Mouse (Mus musculus) cerebellum, adult 18-20 months (tissue): ENCODE measurements around the gene Inpp5b.

ENCODE experiments used
- DNase-seq, 2 experiments: peaks; one replicate each; pipeline ENCODE4 v3.0.0; 2021

The Inpp5b gene

DNA sequence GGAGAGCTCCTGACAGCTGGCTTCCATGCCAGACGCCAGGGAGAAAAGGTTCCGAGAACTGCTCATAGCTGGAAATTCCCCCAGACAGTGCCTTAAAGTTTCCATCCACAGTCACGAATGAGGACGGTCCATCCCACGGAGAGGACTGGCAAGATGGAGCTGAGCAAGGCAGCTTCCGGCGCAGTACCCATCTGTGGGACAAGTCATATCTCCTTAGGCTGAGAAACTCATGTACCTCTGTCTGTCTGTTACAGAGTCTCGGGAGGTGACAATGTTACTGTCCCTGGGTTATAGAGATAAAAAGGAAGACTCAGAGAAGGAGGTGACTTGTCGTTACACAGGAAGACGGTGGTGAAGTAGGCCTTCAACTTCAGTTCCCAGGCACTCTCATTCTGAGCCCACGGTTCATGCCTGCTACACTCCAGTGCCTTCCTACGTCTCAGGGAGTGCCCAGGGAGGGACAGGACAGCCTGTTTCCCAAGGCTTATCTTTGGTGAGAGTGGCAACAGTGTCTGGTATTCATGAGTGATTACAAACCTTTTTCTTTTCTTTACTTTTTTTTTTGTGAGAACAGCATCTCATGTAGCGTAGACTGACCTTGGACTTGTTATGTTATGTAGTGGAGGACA, 27.4 kb downstream of the Inpp5b start:
- no peak for DNase-seq

DNA sequence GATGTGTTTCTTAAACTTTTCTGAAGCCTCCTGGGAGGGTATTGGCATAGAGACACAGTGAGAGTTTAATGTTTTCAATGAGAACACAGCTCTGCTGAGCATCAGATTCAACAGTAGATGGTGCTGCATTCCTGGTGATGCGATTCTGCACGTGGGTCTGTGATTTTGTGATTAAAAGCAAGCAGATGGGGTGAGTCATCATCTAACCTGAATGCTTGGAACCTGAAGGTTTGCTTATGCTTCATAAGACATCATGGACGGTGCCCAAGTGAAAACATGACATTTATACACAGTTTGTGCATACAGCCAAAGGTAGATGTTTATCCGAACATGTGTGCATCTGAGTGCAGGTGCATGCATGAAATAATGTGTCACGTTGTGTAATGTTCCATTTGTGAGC, 29.0 kb downstream of the Inpp5b start:
- peak; percentile 56 to 70 for DNase-seq

DNA sequence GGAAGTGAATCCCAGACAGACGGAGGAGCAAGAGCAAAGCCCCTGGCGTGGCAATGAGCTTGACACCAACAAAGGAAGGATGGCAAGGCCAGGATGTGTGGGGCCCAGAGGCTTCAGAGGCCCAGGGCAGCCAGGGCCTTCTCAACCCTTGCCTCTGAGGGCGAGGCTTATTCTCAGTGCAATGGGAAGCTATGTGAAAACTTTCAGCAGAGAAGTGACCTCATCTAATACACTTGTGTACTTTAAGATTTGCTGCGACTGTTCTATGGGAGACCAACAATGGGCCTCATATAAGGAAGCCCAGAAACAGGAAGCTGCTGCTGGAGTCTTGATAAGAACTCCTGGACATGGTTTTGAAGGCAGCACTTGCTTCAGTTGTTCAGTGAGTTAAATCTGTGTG, 30.5 kb downstream of the Inpp5b start:
- DNase-seq = no peak

DNA sequence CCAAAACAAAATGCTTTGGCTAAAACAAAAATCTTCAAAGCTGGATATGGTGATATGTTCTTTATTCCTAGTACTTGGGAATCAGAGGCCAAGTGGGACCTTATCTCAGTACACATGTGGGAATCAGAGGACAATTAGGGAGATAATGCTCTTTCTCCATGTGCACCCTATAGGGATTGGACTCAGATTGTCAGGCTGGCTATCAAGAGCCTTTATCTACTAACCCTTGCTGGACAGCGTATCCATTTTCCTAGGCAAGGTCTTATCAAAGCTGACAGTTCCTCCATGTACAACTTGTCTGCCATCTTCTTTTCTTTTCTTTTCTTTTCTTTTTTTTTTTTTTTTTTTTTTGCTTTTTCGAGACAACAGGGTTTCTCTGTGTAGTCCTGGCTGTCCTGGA, 31.8 kb downstream of the Inpp5b start:
- DNase-seq = no peak

DNA sequence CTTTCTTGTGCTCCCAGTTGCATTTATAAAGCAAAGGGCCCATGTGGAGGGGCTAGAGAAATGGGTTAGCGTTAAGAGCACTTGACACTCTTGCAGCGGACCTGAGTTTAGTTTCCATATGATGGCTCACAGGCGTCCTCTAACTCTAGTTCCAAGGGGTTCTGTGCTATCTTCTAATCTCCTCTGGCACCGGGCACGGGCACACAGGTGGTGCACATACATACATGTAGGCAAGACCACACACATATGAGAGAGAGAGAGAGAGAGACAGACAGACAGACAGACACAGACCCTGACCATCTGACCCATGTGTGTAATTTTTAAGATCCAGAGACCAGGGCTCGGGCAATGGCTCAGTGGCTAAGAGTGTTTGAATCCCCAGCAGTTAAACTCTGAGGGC, 32.3 kb downstream of the Inpp5b start:
- DNase-seq = no peak

DNA sequence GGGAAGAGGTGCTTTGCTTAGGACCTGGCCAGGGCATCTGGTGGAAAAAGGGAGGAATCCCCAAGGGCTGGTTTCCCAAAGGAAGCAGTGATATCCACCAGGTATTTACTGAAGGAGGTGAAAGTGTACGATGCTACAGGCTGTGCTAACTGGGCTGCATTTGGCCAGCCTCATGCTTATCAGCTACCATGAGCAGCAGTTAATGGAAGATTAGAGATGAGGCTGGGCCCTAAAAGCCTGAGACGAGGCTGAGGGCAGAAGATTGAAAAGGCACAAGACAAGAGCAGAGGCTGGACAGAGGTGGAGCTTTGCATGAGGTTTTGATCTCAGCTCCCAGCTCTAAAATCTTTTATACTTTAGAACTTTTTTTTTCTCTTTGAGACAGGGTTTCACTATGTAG, 32.8 kb downstream of the Inpp5b start:
- DNase-seq = no peak

DNA sequence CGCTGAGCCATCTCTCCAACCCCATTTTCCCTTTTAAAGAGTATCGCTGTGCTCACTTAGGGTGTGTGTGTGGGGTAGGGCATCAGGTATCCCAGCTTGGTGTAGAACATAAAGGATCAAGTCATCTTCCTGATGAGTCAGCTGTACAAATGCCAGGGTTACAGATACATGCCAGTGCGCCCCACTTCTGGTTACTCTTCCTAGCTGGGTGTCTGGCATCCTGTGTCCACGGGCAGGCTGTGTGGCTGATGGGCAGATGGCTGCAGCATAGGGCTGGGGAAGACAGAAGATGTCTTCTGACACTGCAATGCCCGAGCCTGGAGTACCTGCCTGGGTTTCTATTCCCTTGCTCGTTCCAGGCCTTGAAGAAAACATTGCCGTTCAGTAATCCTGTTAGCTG, 39.7 kb downstream of the Inpp5b start:
- peak; percentile 48 to 65 for DNase-seq

DNA sequence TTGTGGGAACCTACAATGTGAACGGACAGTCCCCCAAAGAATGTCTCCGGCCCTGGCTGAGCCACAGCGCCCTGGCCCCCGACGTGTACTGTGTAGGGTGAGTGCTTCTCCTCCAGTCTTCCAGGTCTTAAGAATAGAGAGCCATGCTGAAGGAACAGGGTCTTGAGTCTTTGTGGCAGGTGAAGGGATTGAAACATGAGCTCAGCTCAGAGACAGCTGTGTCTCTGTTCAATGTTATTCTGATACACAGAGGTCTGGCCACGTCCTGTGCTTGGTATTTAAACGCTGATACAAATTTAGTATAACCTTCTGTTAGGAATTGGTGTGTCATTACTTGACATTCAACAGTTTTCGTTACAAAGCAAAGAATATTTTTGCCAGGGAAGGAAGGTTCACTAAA, 40.7 kb downstream of the Inpp5b start:
- DNase-seq = no peak

DNA sequence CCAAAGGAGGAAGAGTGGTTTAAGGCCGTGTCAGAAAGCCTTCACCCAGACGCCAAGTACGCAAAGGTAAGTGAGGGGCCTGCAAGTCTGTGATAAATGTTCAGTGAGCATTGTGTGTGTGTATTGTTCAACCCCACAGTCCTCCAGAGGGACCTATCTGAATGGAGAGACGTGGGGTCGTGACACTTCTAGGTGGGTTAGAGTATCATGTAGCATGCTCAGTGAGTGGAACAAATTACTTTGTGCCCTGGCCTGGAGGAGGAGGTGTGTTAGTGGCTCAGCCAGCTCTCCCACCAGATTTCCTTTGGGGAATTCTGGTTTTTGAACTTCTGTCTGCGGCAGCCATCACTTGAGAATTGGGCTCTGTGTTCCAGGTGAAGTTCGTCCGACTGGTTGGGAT, 42.3 kb downstream of the Inpp5b start:
- DNase-seq = no peak

DNA sequence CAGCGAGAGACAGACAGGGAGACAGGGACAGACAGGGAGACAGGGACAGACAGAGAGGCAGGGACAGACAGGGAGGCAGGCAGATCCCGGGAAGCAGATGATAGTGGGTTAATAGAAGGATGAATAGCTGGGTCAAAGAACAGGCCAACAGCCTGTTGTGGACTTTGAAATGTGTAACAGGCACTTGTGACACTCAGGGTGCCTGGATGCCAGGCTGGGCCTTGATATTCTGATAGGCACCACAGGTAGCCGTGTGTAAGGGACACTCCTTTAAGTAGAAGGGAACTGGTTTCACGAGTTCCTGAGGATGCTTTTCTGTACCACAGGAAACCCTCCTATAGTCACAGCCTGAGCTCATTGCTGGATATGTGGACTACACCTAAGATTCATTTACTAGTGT, 48.4 kb downstream of the Inpp5b start:
- no peak for DNase-seq

DNA sequence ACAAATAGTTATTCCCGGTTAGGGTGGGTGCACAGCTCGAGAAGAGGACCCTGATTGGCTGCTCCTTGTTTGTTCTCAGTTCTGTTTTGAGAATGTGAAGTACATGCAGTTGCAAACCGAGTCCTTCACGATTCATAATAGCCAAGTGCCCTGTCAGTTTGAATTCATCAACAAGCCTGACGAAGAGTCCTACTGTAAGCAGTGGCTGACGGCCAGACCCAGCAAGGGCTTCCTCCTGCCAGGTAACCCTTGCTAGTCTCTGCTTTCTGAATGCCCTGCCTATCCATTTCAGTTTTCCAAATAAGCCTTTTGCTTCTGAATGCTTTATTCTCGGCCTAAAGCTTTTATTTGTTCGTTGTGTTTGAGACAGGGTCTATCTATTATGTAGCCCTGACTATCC, 50.5 kb downstream of the Inpp5b start:
- DNase-seq = peak; percentile 64 to 75

DNA sequence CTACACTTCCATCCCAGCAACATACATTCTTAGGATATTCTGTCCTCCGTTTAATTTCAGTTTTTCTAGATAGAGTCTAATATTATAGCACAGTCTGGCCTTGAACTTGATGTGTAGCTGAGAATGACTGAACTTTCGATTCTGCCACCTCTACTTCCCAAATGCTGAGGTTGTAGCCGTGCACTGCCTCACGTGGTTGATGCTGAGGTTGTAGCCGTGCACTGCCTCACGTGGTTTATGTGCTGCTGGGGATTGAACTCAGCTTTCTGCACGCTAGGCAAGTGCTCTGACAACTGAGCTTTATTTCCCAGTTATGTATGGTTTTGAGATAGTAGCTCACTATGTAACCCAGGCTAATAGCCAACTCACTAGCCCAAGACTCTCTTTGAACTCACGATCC, 54.5 kb downstream of the Inpp5b start:
- no peak for DNase-seq

DNA sequence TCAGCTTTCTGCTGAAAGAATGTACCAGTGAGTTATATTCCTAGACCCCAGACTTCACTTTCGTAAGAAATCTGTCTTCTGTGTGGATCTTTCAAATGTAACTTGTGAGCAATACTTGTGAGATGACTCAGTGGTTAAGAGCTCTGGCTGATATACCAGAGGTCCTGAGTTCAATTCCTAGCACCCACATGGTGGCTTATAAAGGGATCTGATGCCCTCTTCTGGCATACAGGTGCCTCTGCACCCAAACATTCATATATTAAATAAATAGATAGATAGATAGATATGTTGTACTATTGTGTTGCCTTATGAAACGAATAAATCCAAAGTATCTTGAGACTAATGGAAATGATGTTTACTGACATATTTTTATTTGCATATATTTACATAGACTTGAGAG, 55.3 kb downstream of the Inpp5b start:
- DNase-seq = no peak

DNA sequence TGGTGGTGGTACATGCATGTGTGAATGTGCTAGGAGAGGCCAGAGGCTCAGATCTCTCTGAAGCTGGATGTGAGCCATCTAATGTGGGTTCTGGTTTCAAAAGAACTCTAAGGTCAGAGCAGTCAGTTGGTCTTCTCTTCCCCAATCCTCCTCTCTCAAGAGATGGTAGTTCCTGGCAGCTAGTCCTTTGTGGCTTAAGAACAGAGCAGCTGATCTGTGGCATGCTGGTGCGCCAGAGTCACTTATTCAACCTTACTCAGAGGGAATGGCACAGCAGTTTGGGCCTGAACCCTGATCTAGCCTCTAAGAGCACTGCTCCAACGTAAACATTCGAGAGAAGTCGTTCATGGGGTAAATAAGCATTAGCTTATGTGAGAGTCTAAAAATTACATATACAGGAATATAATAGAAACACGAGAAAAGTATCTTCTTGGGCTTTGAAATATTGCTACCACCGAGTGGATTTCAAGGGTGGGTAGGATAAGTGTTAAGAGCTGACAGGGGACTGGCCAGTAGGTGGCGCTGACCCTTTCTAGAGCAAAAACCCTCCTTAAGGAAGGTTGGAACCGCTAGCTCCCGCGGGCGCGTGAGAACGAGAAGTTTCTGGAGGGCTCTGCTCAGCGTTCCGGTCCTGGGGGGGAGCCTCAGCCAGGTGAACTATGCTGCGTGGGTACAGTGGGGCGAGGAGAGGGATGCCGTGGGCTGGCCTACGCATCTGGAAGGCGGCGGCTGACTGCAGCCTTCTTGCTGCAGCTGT, 60.1 kb downstream of the Inpp5b start, which contains the start of gene Mtf1:
TSS of gene Mtf1 (plus strand) at position 553 of the 757 bp plus-strand sequence.
- peak; percentile 91 to 94 for DNase-seq

DNA sequence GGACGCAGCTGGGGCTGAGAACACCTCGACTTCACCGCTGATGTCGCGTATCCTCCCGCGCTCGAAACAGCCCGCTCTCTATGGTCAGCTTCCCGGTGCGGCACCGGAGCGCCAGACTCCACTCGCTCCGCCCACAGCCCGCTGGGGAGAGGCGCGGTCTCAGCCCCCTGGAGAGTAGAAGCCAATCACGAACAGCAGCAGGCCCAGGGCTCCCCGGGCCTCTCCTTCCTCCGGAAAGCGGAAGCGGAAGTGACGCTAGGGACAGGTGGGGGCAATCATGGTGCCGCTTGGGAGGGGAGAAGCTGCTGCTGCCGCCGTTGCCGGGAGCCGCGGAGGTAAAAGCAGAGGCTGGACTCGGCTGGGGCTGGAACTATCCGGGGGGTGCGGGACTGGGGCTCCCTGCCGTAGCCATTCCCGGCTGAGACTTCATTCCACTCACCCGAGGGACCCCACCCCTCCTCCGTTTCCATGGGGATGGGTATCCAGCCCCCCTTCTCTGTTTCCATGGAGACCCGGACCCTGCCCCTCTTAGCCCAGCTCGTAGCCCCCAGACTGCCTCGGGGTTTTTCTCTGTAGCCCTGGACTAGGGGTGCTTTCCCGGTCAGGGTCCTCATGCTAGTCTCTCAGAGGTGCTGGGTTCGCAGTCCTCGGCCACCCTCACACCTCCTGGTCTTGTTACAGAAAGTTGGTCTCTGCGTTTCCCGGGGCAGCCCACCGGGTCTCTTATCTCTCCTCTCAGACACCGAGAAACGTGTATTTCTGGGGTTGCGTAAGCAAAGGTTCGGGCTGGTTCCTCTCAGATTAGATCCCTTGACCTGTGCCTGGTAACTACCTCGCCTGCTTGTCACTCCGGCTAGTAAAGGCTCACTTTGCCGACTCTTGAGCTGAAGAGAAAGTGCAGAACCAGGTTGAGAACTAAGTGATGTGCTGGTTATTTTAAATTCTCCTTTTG, 60.9 kb downstream of the Inpp5b start:
- DNase-seq = peak; percentile 94 to 97

DNA sequence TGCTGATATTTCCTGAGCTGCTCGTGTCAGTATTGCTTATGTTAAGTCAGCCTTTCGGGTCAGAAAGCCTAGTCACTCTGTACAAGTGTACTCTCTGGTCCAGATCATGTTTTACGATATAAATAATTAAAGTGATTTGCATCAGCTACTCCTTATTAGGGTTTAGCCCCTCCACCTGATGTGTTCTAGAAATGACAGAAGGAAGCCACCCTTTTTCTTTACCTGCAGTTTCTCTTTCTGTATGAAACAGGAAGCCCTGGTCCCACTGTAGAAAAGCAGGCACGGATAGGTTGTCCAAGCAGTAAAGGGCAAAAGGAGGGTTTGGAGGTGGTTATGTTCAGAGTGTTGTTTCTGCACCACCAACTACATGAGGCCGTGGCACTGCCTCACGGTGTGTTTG, 61.8 kb downstream of the Inpp5b start:
- DNase-seq = no peak

DNA sequence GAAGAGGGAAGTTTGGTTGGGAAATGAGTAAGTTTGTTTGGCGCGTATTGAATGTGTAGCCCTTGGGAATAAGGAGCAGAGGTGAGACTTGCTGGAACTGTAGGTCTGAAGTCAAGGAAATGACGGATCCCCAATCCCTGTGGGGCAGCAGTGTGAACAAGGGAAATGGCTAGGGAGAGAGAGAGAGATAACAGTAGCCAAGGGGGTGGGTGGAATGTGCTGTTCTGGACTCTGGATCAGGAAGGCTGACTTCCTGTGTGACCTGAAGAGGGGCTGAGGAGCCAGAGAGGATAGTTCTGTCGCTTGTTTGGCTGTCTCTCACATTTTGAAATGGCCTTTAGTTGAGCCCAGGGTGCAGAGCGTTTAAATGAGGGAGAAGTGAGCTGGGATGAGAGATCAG, 66.9 kb downstream of the Inpp5b start:
- DNase-seq = no peak

DNA sequence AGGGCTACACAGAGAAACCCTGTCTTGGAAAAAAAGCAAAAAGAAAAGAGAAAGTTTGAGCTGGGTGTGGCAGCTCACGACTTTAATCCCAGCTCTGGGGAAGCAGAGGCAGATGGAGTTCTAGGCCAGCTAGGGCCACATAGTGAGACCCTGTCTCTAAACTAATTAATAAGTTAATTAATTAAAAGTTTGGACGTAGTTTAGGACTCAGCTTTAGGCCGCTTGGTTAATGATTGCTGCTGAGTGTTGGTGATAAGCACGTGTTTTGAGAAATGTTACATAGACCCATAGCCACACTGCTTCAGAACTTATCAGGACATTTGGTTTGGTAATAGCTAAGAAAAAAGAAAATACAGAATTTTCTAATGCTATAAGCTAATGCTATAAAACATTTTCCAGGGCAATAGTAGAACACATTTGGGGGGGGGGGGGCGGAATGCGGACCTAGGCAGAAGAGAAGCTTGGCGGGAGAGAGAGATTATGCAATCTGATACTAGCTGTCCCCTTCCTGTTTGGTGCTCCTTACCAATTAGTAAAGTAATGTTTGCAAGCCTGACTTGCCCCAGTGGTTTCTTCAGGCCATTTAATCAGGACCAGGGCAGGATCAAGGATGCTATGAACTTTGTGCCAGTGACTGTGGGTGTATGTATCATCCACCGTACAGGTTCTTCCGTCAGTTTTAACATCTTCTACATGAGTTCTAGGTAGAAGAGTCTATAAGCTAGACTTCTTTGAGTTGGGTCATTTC, 67.7 kb downstream of the Inpp5b start:
- DNase-seq = no peak

DNA sequence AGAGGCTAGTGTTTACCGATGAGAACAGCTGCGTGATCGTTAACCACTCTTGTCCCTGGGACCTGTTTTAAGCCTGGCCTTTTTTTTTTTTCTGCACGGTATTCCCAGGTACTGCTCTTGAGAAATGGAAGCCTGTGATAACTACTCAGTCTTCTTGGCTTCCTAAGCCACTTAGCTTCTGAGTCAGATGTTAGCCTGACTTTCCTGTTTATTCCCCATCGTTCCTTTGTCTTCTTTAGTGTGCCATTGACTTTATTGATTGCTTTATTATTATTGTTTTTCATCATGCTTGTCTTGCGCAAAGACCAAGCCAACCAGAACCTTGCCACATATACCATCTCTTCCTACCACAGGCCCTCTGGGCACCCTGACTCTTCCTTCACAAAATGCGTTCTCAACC, 68.4 kb downstream of the Inpp5b start:
- DNase-seq = no peak

DNA sequence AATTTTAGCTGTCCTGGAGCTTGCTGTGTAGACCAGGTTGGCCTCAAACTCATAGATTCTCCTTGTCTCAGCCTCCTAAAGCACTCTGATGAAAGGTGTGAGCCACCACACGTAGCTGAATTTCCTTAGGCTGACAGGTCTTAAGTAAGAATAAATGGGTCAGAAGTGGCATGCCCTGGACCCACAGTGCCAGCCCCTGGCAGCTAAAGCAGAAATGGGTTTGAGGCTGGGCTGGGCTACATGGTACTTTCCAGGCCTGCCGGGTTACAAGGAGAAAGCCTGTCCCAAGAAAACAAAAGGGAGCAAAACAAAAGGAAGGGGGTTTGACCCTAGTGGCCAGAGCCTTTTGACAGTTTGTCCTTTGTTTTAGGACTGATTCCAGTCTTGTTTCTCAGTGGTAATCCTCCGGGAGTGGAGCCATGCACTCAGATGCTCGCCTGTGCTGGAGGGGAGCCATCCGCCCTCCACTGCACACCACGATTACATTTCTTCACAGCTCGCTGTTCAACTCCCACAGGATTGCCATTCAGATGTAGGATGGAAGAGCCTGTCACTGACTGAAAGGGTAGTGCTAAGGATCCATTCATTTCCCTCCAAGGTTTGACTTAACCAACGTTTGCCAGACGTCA, 69.8 kb downstream of the Inpp5b start:
- DNase-seq = peak; percentile 30 to 32

DNA sequence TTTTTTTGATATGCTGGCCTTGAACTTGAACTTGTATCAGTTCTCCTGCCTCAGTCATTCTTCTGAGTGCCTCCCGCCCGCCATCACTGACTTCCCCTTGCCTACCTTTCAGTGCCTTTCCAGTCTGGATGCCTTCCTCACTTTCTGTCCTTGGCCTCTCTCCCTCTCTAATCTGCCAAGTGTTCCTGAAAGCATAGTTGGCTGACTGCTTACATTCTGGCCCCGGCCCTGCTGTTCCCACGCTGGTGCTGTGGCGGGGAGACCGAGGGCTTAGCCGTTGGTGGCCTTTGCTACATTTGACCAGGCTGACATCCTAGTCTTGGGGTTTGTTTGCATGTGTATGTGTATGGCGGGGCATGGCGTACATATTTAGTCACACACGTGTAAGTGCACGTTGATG, 74.3 kb downstream of the Inpp5b start:
- peak; percentile 59 to 72 for DNase-seq

DNA sequence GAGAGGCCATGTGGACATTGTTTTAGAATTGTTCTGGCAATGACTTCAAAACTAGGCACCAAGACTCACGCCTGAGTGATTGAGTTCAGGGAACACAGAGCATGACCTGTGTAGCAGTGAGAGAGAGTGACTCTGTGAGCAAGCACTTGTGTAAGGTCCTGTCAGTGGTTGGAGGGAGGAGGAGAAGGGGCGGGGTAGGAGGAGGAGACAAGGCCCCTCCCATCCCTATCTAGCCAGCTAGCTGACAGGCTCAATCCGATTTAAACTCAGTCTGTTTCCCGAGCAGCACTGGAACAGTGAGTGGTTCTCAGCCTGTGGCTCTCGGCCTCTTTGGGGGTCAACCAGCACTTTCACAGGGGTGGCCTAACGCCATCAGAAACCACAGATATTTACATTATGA, 76.2 kb downstream of the Inpp5b start:
- no peak for DNase-seq
